Mouse (Mus musculus): ENCODE data around the gene Myo3b.

Myo3b gene

GRCm38 (mm10) chr2:70352435-70353165 is 313.7 kb downstream of the Myo3b start:
- no peak for DNase-seq (ENCODE audit: low read depth, low spot score)

- DNase-seq (ENCODE audit: low read depth, low spot score), result no peak
These were observed 315.1 kb downstream of the Myo3b start for GRCm38 (mm10) chr2:70354056-70354455.

GRCm38 (mm10) chr2:70355026-70355425 is 316.1 kb downstream of the Myo3b start:
- peak; percentile 39 for DNase-seq (ENCODE audit: low read depth, low spot score)

GRCm38 (mm10) chr2:70369421-70369820 is 330.5 kb downstream of the Myo3b start:
- DNase-seq (ENCODE audit: low read depth, low spot score), result no peak

- DNase-seq (ENCODE audit: low read depth, low spot score), result no peak
These were observed 340.4 kb downstream of the Myo3b start for GRCm38 (mm10) chr2:70379341-70379740.

- DNase-seq (ENCODE audit: low read depth, low spot score), result no peak
These were observed 341.0 kb downstream of the Myo3b start for GRCm38 (mm10) chr2:70379939-70380338.

- DNase-seq (ENCODE audit: low read depth, low spot score), result peak; percentile 3
These were observed 349.7 kb downstream of the Myo3b start for GRCm38 (mm10) chr2:70388645-70389044.

- DNase-seq (ENCODE audit: low read depth, low spot score), result no peak
These were observed 350.2 kb downstream of the Myo3b start for GRCm38 (mm10) chr2:70389162-70389561.

GRCm38 (mm10) chr2:70397734-70398276 is 358.9 kb downstream of the Myo3b start:
- no peak for DNase-seq (ENCODE audit: low read depth, low spot score)

GRCm38 (mm10) chr2:70399441-70400115 is 360.7 kb downstream of the Myo3b start:
- DNase-seq (ENCODE audit: low read depth, low spot score), result no peak

- no peak for DNase-seq (ENCODE audit: low read depth, low spot score)
These were observed 361.4 kb downstream of the Myo3b start for GRCm38 (mm10) chr2:70400321-70400720.

- no peak for DNase-seq (ENCODE audit: low read depth, low spot score)
These were observed 365.4 kb downstream of the Myo3b start for GRCm38 (mm10) chr2:70404301-70404700.

- no peak for DNase-seq (ENCODE audit: low read depth, low spot score)
These were observed 367.9 kb downstream of the Myo3b start for GRCm38 (mm10) chr2:70406846-70407245.

GRCm38 (mm10) chr2:70407729-70408128 is 368.8 kb downstream of the Myo3b start:
- DNase-seq (ENCODE audit: low read depth, low spot score), result no peak

GRCm38 (mm10) chr2:70410298-70410885 is 371.5 kb downstream of the Myo3b start:
- DNase-seq (ENCODE audit: low read depth, low spot score), result no peak

- DNase-seq (ENCODE audit: low read depth, low spot score), result no peak
These were observed 373.4 kb downstream of the Myo3b start for GRCm38 (mm10) chr2:70412315-70412714.

- DNase-seq (ENCODE audit: low read depth, low spot score), result no peak
These were observed 375.5 kb downstream of the Myo3b start for GRCm38 (mm10) chr2:70414386-70414785.

GRCm38 (mm10) chr2:70415521-70415920 is 376.6 kb downstream of the Myo3b start:
- DNase-seq (ENCODE audit: low read depth, low spot score), result peak; percentile 45

- no peak for DNase-seq (ENCODE audit: low read depth, low spot score)
These were observed 380.4 kb downstream of the Myo3b start for GRCm38 (mm10) chr2:70419336-70419735.

GRCm38 (mm10) chr2:70421144-70421874 is 382.4 kb downstream of the Myo3b start:
- no peak for DNase-seq (ENCODE audit: low read depth, low spot score)

GRCm38 (mm10) chr2:70425611-70426010 is 386.7 kb downstream of the Myo3b start:
- no peak for DNase-seq (ENCODE audit: low read depth, low spot score)

- DNase-seq (ENCODE audit: low read depth, low spot score), result no peak
These were observed 404.1 kb downstream of the Myo3b start for GRCm38 (mm10) chr2:70443035-70443434.
